In genomic region chr3:104104942-104105341, GRCm38 (mm10) we compare ENCODE assay signal across 8 mouse cellular contexts.
DNase-seq lines count a peak whose midpoint lies in the region; ATAC-seq and TF ChIP-seq lines count a peak whose summit lies in the region.

No protein-coding gene starts in this region.

- WGBS in lung, embryonic 14.5 days, result 64% methylated on average over 1 of the region's 1 CpGs

- H3K27ac ChIP-seq in ES-Bruce4 (ENCODE audit: insufficient read depth, low read length), result no peak overlapping the region
- H3K27ac ChIP-seq in lung, embryonic 14.5 days (ENCODE audit: low read depth), result no peak overlapping the region

- H3K9ac ChIP-seq in ES-Bruce4 (ENCODE audit: low read depth, poor library complexity, severe bottlenecking), result no peak overlapping the region
- H3K9ac ChIP-seq in lung, embryonic 14.5 days, result no peak overlapping the region

- H3K4me2 ChIP-seq in lung, embryonic 14.5 days, result no peak overlapping the region

- peak; percentile 33 for TF ChIP-seq CTCF in ES-Bruce4 (IDR thresholded peaks at IDR 0.05; ENCODE audit: low read depth, low read length)
- peak; percentile 64 for TF ChIP-seq CTCF in lung, embryonic 14.5 days (IDR thresholded peaks at IDR 0.05; ENCODE audit: low read depth)

- no peaks in the 10 kb centered on the region for H3K27me3 ChIP-seq in ES-Bruce4 (ENCODE audit: control insufficient read depth, insufficient read depth, low read length, poor library complexity, severe bottlenecking)
- no peaks in the 10 kb centered on the region for H3K27me3 ChIP-seq in lung, embryonic 14.5 days (ENCODE audit: insufficient read depth, low read length)

- H3K4me1 ChIP-seq in ES-Bruce4 (ENCODE audit: control insufficient read depth, insufficient read depth, low read length), result no peaks in the 10 kb centered on the region
- H3K4me1 ChIP-seq in lung, embryonic 14.5 days (ENCODE audit: insufficient read depth), result peaks cover 3% of the 10 kb centered on the region; the same call in 1 of the 2 replicates

- TF ChIP-seq EP300 in ES-Bruce4 (IDR thresholded peaks at IDR 0.05; ENCODE audit: insufficient read depth, low read depth, low read length), result no peak

- peak; percentile 49 for DNase-seq in layer of hippocampus, adult 11-12 months (ENCODE audit: low spot score)
- no peak for DNase-seq in layer of hippocampus, postnatal 36 days
- DNase-seq in adrenal gland, postnatal 25 days, result peak; percentile 60
- peak; percentile 31 for DNase-seq in forelimb bud, embryonic 11.5 days (ENCODE audit: low read depth, low spot score)
- peak; percentile 72 for DNase-seq in lung, embryonic 14.5 days
- DNase-seq in spleen, postnatal 4 days (ENCODE audit: low spot score in 2 of 2), result peak; percentile 53 to 72
- DNase-seq in urinary bladder, adult 18-20 months (ENCODE audit: low spot score in 2 of 2), result no peak

- no peak for TF ChIP-seq POLR2A in ES-Bruce4 (IDR thresholded peaks at IDR 0.05; ENCODE audit: insufficient read depth, low read length)

- no peaks in the 10 kb centered on the region for H3K9me3 ChIP-seq in ES-Bruce4 (replicated peaks; ENCODE audit: control insufficient read depth, insufficient read depth, low read length, poor library complexity, severe bottlenecking)
- H3K9me3 ChIP-seq in lung, embryonic 14.5 days (ENCODE audit: low read depth, low read length), result no peaks in the 10 kb centered on the region

- no peak overlapping the region for H3K4me3 ChIP-seq in ES-Bruce4 (ENCODE audit: low read depth, low read length)
- no peak overlapping the region for H3K4me3 ChIP-seq in lung, embryonic 14.5 days (ENCODE audit: low read depth, low read length)

- H3K36me3 ChIP-seq in ES-Bruce4 (ENCODE audit: control insufficient read depth, insufficient read depth, low read length, poor library complexity, severe bottlenecking), result no peaks in the 10 kb centered on the region; the same call in 1 of the 2 replicates
- no peaks in the 10 kb centered on the region for H3K36me3 ChIP-seq in lung, embryonic 14.5 days (ENCODE audit: insufficient read depth)

- no peak for ATAC-seq in lung, embryonic 14.5 days (ENCODE audit: insufficient read depth)

Comparison
In these comparisons a context has a peak if more than half of its experiments do, and no peak if none do; other contexts are left out.
1. DNase-seq: peak in layer of hippocampus, adult 11-12 months (single experiment), adrenal gland, postnatal 25 days (single experiment), forelimb bud, embryonic 11.5 days (single experiment), lung, embryonic 14.5 days (single experiment) and spleen, postnatal 4 days (2 of 2); none in layer of hippocampus, postnatal 36 days (0 of 2) and urinary bladder, adult 18-20 months (0 of 2).